Mouse (Mus musculus) macrophage (primary cell): ENCODE results near the gene Gxylt1. TPM values are rescaled to one million over a fixed set of nuclear protein-coding genes. Genes with fewer than 3 reads are reported as not detected.

Source experiments
- H3K27ac ChIP-seq: fragments of 350-480 bp; formaldehyde crosslinking; 2 replicates; pipeline ENCODE4 v1.9.0; 2021
- H3K36me3 ChIP-seq: fragments of 350-480 bp; formaldehyde crosslinking; 2 replicates; pipeline ENCODE4 v1.9.0; 2021; ENCODE audit errors: inconsistent target
- H3K4me3 ChIP-seq: fragments of 350-480 bp; formaldehyde crosslinking; 2 replicates; pipeline ENCODE4 v1.9.0; 2021; ENCODE audit errors: inconsistent target
- H3K79me2 ChIP-seq: fragments of 350-480 bp; formaldehyde crosslinking; 2 replicates; pipeline ENCODE4 v1.9.0; 2021; ENCODE audit errors: inconsistent target
- WGBS: methylation state at CpG from one replicate; pipeline ENCODE4 v1.1.7; 2026; ENCODE audit warnings: inconsistent platforms; ENCODE audit not compliant: missing documents; 5-methylcytosine and 5-hydroxymethylcytosine counted together
- polyA plus RNA-seq: library from polyadenylated mRNA; stranded (reverse); fragments of 250-400 nt; gene quantifications from 3 replicates; pipeline ENCODE4 v1.2.4, GENCODE M21; 2018; ENCODE audit warnings: inconsistent platforms

Gxylt1 gene
- polyA plus RNA-seq, 1 experiment from 2014 or later: 17.6 TPM

- H3K27ac ChIP-seq: peak overlapping the region; percentile 25; the same call in 1 of the 2 replicates
- H3K36me3 ChIP-seq: no peaks in the 10 kb centered on the region
- H3K4me3 ChIP-seq: no peak overlapping the region
- WGBS: 34% methylated on average over 9 of the region's 9 CpGs
- peaks cover 93% of the 10 kb centered on the region for H3K79me2 ChIP-seq
Measured at GRCm38 (mm10) chr15:93270289-93270855, 4.6 kb downstream of the Gxylt1 start.

- Histone ChIP-seq H3K36me3 (no peaks in the 10 kb centered on the region), H3K27ac (no peak overlapping the region), H3K4me3 (no peak overlapping the region), H3K79me2 (peaks cover 100% of the 10 kb centered on the region)
- whole genome bisulfite sequencing: 90% methylated on average over 7 of the region's 7 CpGs
Measured at GRCm38 (mm10) chr15:93269572-93269971, 5.4 kb downstream of the Gxylt1 start.

GRCm38 (mm10) chr15:93268001-93268400 lies 7.0 kb downstream of the Gxylt1 start:
- Histone ChIP-seq H3K27ac (no peak overlapping the region), H3K79me2 (peaks cover 100% of the 10 kb centered on the region), H3K36me3 (no peaks in the 10 kb centered on the region), H3K4me3 (no peak overlapping the region)
- 54% methylated on average over 1 of the region's 1 CpGs for WGBS

GRCm38 (mm10) chr15:93267479-93267878 lies 7.5 kb downstream of the Gxylt1 start:
- no peak overlapping the region for H3K4me3 ChIP-seq
- H3K79me2 ChIP-seq: peaks cover 100% of the 10 kb centered on the region
- 90% methylated on average over 8 of the region's 8 CpGs for WGBS
- no peaks in the 10 kb centered on the region for H3K36me3 ChIP-seq
- H3K27ac ChIP-seq: no peak overlapping the region

GRCm38 (mm10) chr15:93266361-93266760 lies 8.6 kb downstream of the Gxylt1 start:
- WGBS: 95% methylated on average over 16 of the region's 16 CpGs
- peaks cover 100% of the 10 kb centered on the region for H3K79me2 ChIP-seq
- H3K4me3 ChIP-seq: no peak overlapping the region
- no peak overlapping the region for H3K27ac ChIP-seq
- peaks cover 1% of the 10 kb centered on the region; the same call in 1 of the 2 replicates for H3K36me3 ChIP-seq

GRCm38 (mm10) chr15:93265728-93266127 lies 9.3 kb downstream of the Gxylt1 start:
- H3K4me3 ChIP-seq: no peak overlapping the region
- H3K27ac ChIP-seq: no peak overlapping the region
- WGBS: 63% methylated on average over 2 of the region's 2 CpGs
- peaks cover 5% of the 10 kb centered on the region; the same call in 1 of the 2 replicates for H3K36me3 ChIP-seq
- peaks cover 100% of the 10 kb centered on the region for H3K79me2 ChIP-seq

GRCm38 (mm10) chr15:93265231-93265630 lies 9.7 kb downstream of the Gxylt1 start:
- 90% methylated on average over 3 of the region's 3 CpGs for WGBS
- Histone ChIP-seq H3K79me2 (peaks cover 100% of the 10 kb centered on the region), H3K36me3 (peaks cover 5% of the 10 kb centered on the region; the same call in 1 of the 2 replicates), H3K4me3 (no peak overlapping the region), H3K27ac (no peak overlapping the region)

GRCm38 (mm10) chr15:93264221-93264620 lies 10.8 kb downstream of the Gxylt1 start:
- Histone ChIP-seq H3K4me3 (no peak overlapping the region), H3K79me2 (peaks cover 100% of the 10 kb centered on the region), H3K36me3 (peaks cover 5% of the 10 kb centered on the region; the same call in 1 of the 2 replicates), H3K27ac (no peak overlapping the region)
- whole genome bisulfite sequencing: 93% methylated on average over 3 of the region's 3 CpGs

- Histone ChIP-seq H3K36me3 (peaks cover 11% of the 10 kb centered on the region), H3K27ac (no peak overlapping the region), H3K79me2 (peaks cover 93% of the 10 kb centered on the region), H3K4me3 (no peak overlapping the region)
- WGBS: 97% methylated on average over 7 of the region's 7 CpGs
Measured at GRCm38 (mm10) chr15:93263566-93263965, 11.4 kb downstream of the Gxylt1 start.

- H3K27ac ChIP-seq: no peak overlapping the region
- peaks cover 17% of the 10 kb centered on the region for H3K36me3 ChIP-seq
- no peak overlapping the region for H3K4me3 ChIP-seq
- H3K79me2 ChIP-seq: peaks cover 86% of the 10 kb centered on the region
- 77% methylated on average over 4 of the region's 5 CpGs for WGBS
Measured at GRCm38 (mm10) chr15:93262818-93263217, 12.2 kb downstream of the Gxylt1 start.

GRCm38 (mm10) chr15:93262274-93262673 lies 12.7 kb downstream of the Gxylt1 start:
- H3K79me2 ChIP-seq: peaks cover 80% of the 10 kb centered on the region
- H3K4me3 ChIP-seq: no peak overlapping the region
- WGBS: 96% methylated on average over 5 of the region's 5 CpGs
- H3K36me3 ChIP-seq: peaks cover 21% of the 10 kb centered on the region
- H3K27ac ChIP-seq: no peak overlapping the region

GRCm38 (mm10) chr15:93259933-93260332 lies 15.0 kb downstream of the Gxylt1 start:
- no peak overlapping the region for H3K27ac ChIP-seq
- peaks cover 57% of the 10 kb centered on the region for H3K79me2 ChIP-seq
- H3K36me3 ChIP-seq: peaks cover 35% of the 10 kb centered on the region
- no peak overlapping the region for H3K4me3 ChIP-seq
- WGBS: 26% methylated on average over 8 of the region's 8 CpGs

- peaks cover 34% of the 10 kb centered on the region; the same call in 1 of the 2 replicates for H3K36me3 ChIP-seq
- 98% methylated on average over 10 of the region's 10 CpGs for WGBS
- no peak overlapping the region for H3K4me3 ChIP-seq
Measured at GRCm38 (mm10) chr15:93255295-93255694, 19.7 kb downstream of the Gxylt1 start.

GRCm38 (mm10) chr15:93253172-93253571 lies 21.8 kb downstream of the Gxylt1 start:
- H3K27ac ChIP-seq: no peak overlapping the region
- H3K4me3 ChIP-seq: no peak overlapping the region
- WGBS: 90% methylated on average over 8 of the region's 8 CpGs
- peaks cover 11% of the 10 kb centered on the region; the same call in 1 of the 2 replicates for H3K79me2 ChIP-seq
- H3K36me3 ChIP-seq: peaks cover 36% of the 10 kb centered on the region; the same call in 1 of the 2 replicates

More at GRCm38 (mm10) chr15:93255295-93255694, 19.7 kb downstream of the Gxylt1 start:
- peaks cover 19% of the 10 kb centered on the region; the same call in 1 of the 2 replicates for H3K79me2 ChIP-seq
- no peak overlapping the region for H3K27ac ChIP-seq

- peaks cover 11% of the 10 kb centered on the region; the same call in 1 of the 2 replicates for H3K79me2 ChIP-seq
- no peak overlapping the region for H3K27ac ChIP-seq
- H3K4me3 ChIP-seq: no peak overlapping the region
- peaks cover 33% of the 10 kb centered on the region; the same call in 1 of the 2 replicates for H3K36me3 ChIP-seq
- 90% methylated on average over 6 of the region's 6 CpGs for WGBS
Measured at GRCm38 (mm10) chr15:93252396-93252795, 22.6 kb downstream of the Gxylt1 start.
